Mouse (Mus musculus): Measurements from ENCODE around the gene Ltbr. TPM values are rescaled to one million over a fixed set of nuclear protein-coding genes. Genes with fewer than 3 reads are reported as not detected.

The Ltbr gene
- polyA plus RNA-seq, 1 experiment from 2014 or later: 54.9 TPM

GRCm38 (mm10) chr6:125351368-125352045 is 37.8 kb upstream of the Ltbr start:
- Histone ChIP-seq H3K27ac (peak overlapping the region; percentile 98), H3K36me3 (ENCODE audit: inconsistent target) (no peaks in the 10 kb centered on the region), H3K4me3 (ENCODE audit: inconsistent target) (peak overlapping the region; percentile 98), H3K79me2 (ENCODE audit: inconsistent target) (peaks cover 73% of the 10 kb centered on the region)
- WGBS (ENCODE audit: missing documents): 12% methylated on average over 8 of the region's 8 CpGs

- Histone ChIP-seq H3K36me3 (ENCODE audit: inconsistent target) (no peaks in the 10 kb centered on the region), H3K4me3 (ENCODE audit: inconsistent target) (peak overlapping the region; percentile 98), H3K79me2 (ENCODE audit: inconsistent target) (peaks cover 67% of the 10 kb centered on the region), H3K27ac (peak overlapping the region; percentile 98)
- 44% methylated on average over 2 of the region's 2 CpGs for WGBS (ENCODE audit: missing documents)
These were observed 37.3 kb upstream of the Ltbr start for GRCm38 (mm10) chr6:125350995-125351324.

- peak overlapping the region; percentile 98 for H3K27ac ChIP-seq
- peak overlapping the region; percentile 98 for H3K4me3 ChIP-seq (ENCODE audit: inconsistent target)
- under 1% methylated on average over 19 of the region's 20 CpGs for WGBS (ENCODE audit: missing documents)
- H3K79me2 ChIP-seq (ENCODE audit: inconsistent target): peaks cover 62% of the 10 kb centered on the region
- no peaks in the 10 kb centered on the region for H3K36me3 ChIP-seq (ENCODE audit: inconsistent target)
These were observed 36.7 kb upstream of the Ltbr start for GRCm38 (mm10) chr6:125350231-125350994.

GRCm38 (mm10) chr6:125349575-125350230 is 36.0 kb upstream of the Ltbr start:
- WGBS (ENCODE audit: missing documents): under 1% methylated on average over 26 of the region's 27 CpGs
- H3K36me3 ChIP-seq (ENCODE audit: inconsistent target): no peaks in the 10 kb centered on the region
- H3K79me2 ChIP-seq (ENCODE audit: inconsistent target): peaks cover 55% of the 10 kb centered on the region
- peak overlapping the region; percentile 98 for H3K27ac ChIP-seq
- peak overlapping the region; percentile 98 for H3K4me3 ChIP-seq (ENCODE audit: inconsistent target)

GRCm38 (mm10) chr6:125348721-125349574 is 35.3 kb upstream of the Ltbr start, which contains the start of gene Tnfrsf1a:
Gene Tnfrsf1a, plus strand, starts transcription at chr6:125349362.
- peaks cover 47% of the 10 kb centered on the region for H3K79me2 ChIP-seq (ENCODE audit: inconsistent target)
- H3K36me3 ChIP-seq (ENCODE audit: inconsistent target): no peaks in the 10 kb centered on the region
- peak within 1 kb of the TSS; percentile 98 for H3K27ac ChIP-seq
- H3K4me3 ChIP-seq (ENCODE audit: inconsistent target): peak within 1 kb of the TSS; percentile 98
- WGBS (ENCODE audit: missing documents): 20% methylated on average over 22 of the region's 22 CpGs

- WGBS (ENCODE audit: missing documents): 92% methylated on average over 2 of the region's 2 CpGs
- Histone ChIP-seq H3K36me3 (ENCODE audit: inconsistent target) (no peaks in the 10 kb centered on the region), H3K27ac (peak overlapping the region; percentile 5; the same call in 1 of the 2 replicates), H3K4me3 (ENCODE audit: inconsistent target) (no peak overlapping the region), H3K79me2 (ENCODE audit: inconsistent target) (peaks cover 18% of the 10 kb centered on the region)
These were observed 32.3 kb upstream of the Ltbr start for GRCm38 (mm10) chr6:125346029-125346428.

- H3K36me3 ChIP-seq (ENCODE audit: inconsistent target): no peaks in the 10 kb centered on the region
- WGBS (ENCODE audit: missing documents): 27% methylated on average over 1 of the region's 1 CpGs
- H3K27ac ChIP-seq: peak overlapping the region; percentile 38
- peaks cover 14% of the 10 kb centered on the region for H3K79me2 ChIP-seq (ENCODE audit: inconsistent target)
- H3K4me3 ChIP-seq (ENCODE audit: inconsistent target): no peak overlapping the region
These were observed 31.9 kb upstream of the Ltbr start for GRCm38 (mm10) chr6:125345625-125346024.

- Histone ChIP-seq H3K4me3 (ENCODE audit: inconsistent target) (no peak overlapping the region), H3K79me2 (ENCODE audit: inconsistent target) (peaks cover 6% of the 10 kb centered on the region), H3K27ac (peak overlapping the region; percentile 38), H3K36me3 (ENCODE audit: inconsistent target) (no peaks in the 10 kb centered on the region)
- WGBS (ENCODE audit: missing documents): 65% methylated on average over 4 of the region's 4 CpGs
These were observed 31.2 kb upstream of the Ltbr start for GRCm38 (mm10) chr6:125344866-125345265.

GRCm38 (mm10) chr6:125344084-125344483 is 30.4 kb upstream of the Ltbr start:
- WGBS (ENCODE audit: missing documents): 94% methylated on average over 8 of the region's 8 CpGs
- Histone ChIP-seq H3K27ac (no peak overlapping the region), H3K79me2 (ENCODE audit: inconsistent target) (no peaks in the 10 kb centered on the region), H3K36me3 (ENCODE audit: inconsistent target) (no peaks in the 10 kb centered on the region), H3K4me3 (ENCODE audit: inconsistent target) (no peak overlapping the region)

- Histone ChIP-seq H3K79me2 (ENCODE audit: inconsistent target) (no peaks in the 10 kb centered on the region), H3K36me3 (ENCODE audit: inconsistent target) (no peaks in the 10 kb centered on the region), H3K27ac (no peak overlapping the region), H3K4me3 (ENCODE audit: inconsistent target) (no peak overlapping the region)
- WGBS (ENCODE audit: missing documents): 19% methylated on average over 3 of the region's 3 CpGs
These were observed 28.5 kb upstream of the Ltbr start for GRCm38 (mm10) chr6:125342198-125342597.

GRCm38 (mm10) chr6:125340244-125340643 is 26.6 kb upstream of the Ltbr start:
- H3K36me3 ChIP-seq (ENCODE audit: inconsistent target): no peaks in the 10 kb centered on the region
- H3K27ac ChIP-seq: no peak overlapping the region
- no peak overlapping the region for H3K4me3 ChIP-seq (ENCODE audit: inconsistent target)
- no peaks in the 10 kb centered on the region for H3K79me2 ChIP-seq (ENCODE audit: inconsistent target)
- 29% methylated on average over 5 of the region's 5 CpGs for WGBS (ENCODE audit: missing documents)

GRCm38 (mm10) chr6:125338791-125339660 is 25.3 kb upstream of the Ltbr start:
- 36% methylated on average over 9 of the region's 9 CpGs for WGBS (ENCODE audit: missing documents)
- H3K4me3 ChIP-seq (ENCODE audit: inconsistent target): no peak overlapping the region
- H3K27ac ChIP-seq: no peak overlapping the region
- H3K79me2 ChIP-seq (ENCODE audit: inconsistent target): no peaks in the 10 kb centered on the region
- H3K36me3 ChIP-seq (ENCODE audit: inconsistent target): no peaks in the 10 kb centered on the region

- H3K4me3 ChIP-seq (ENCODE audit: inconsistent target): no peak overlapping the region
- WGBS (ENCODE audit: missing documents): 10% methylated on average over 2 of the region's 2 CpGs
These were observed 20.7 kb upstream of the Ltbr start for GRCm38 (mm10) chr6:125334356-125334755.

More at GRCm38 (mm10) chr6:125334356-125334755, 20.7 kb upstream of the Ltbr start:
- Histone ChIP-seq H3K79me2 (ENCODE audit: inconsistent target) (no peaks in the 10 kb centered on the region), H3K36me3 (ENCODE audit: inconsistent target) (no peaks in the 10 kb centered on the region), H3K27ac (peak overlapping the region; percentile 63)

All from macrophage (primary cell).